Mouse (Mus musculus) 3134 (cell line): ENCODE results near the gene Tmf1.
A peak's percentile ranks its signal among the peaks of the same experiment; 100 is the strongest.

Experiments used
- DNase-seq: peaks from one replicate; pipeline ENCODE4 v3.0.0-alpha.2; 2011; ENCODE audit warnings: low spot score; ENCODE audit not compliant: insufficient read length; ENCODE audit errors: extremely low read depth

Gene Tmf1

GRCm38 (mm10) chr6:97204252-97204869 is 25.4 kb upstream of the Tmf1 start:
- peak; percentile 16 for DNase-seq

DNA sequence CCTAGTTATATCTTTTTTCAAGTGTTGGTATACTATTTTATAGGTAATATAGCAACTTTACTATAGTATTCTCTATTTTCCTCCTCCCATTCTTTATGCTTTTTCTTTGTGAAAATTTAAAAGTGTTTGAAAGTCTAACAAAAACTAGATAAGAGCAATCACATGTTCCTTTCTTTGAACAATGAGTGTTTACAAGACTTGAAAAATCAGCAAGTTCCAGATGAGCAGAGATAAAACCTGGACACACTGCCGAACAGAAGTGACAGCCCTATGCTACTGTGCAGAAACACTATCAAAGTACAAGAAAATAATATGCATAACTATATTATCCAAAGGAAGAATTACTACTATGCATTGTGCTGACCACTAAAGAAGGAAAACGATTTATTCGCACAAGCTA is 23.6 kb upstream of the Tmf1 start:
- DNase-seq = no peak

GRCm38 (mm10) chr6:97200437-97200836 is 21.5 kb upstream of the Tmf1 start:
- no peak for DNase-seq

DNA sequence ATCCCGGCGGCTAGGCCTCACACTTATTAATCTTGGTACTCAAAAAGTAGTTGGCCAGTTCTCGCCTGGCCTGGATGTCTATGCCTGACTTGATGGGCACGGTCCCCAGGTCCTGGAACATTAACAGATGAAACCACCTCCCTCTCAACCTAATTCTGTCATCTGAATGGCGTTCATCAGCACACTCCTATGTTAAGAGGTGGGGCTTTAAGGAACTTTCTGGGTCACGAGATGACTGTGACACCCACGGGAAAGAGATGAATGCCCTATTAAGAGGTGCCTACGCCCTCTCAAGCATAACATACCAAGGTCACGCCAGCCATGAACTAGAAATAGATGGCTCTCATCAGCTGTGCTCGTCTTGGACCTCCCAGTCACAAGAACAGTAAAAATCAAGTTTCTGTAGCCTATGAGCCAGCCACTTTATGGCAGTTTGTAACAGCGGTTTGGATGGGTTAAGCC is 476 bp upstream of the Tmf1 start:
- DNase-seq = no peak

GRCm38 (mm10) chr6:97175716-97176115 is 3.2 kb downstream of the Tmf1 start:
- DNase-seq = no peak

DNA sequence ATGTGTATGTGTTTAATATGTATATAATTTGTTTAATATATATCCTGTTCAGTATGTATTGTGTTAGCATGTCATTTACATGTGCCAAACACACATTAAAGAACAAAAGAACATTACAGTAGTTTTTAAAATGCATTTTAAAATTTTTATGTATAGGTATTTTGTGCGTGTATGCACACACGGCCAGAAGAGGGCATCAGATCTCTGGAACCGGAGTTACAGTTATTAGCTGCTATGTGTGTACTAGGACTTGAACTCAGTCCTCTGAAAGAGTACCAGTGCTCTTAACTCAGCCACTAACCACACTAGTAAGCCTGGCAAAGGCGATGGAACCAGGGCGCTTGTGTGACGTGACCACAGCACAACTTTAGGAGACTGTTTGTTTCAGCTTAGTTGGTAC is 28.8 kb downstream of the Tmf1 start:
- no peak for DNase-seq

- no peak for DNase-seq
Observed at GRCm38 (mm10) chr6:97149721-97150120, 29.2 kb downstream of the Tmf1 start.

GRCm38 (mm10) chr6:97148383-97149251 is 30.3 kb downstream of the Tmf1 start, which contains the start of gene Eogt:
Gene Eogt (minus strand): TSS chr6:97149182.
- peak; percentile 90 for DNase-seq

- DNase-seq = peak; percentile 36
Observed at GRCm38 (mm10) chr6:97147755-97148382, 31.1 kb downstream of the Tmf1 start.

DNA sequence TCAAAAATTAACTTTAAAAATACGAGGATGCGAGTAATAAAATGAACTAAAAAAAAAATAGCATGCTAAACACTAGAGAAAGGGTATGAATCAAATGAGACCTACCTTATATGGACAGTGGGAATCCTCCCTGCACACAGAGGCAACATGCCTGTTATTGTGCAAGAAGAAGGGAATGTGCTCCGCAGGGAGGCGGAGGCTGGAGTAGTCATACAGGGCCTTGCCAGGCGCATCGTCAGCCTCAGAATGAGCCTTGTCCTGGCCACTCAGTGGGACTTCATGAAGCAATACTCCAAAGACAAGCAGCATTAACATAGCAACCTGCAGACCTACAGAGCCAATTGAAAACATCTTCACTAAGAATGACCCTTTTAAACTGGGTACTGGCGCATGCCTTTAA is 33.8 kb downstream of the Tmf1 start:
- no peak for DNase-seq

GRCm38 (mm10) chr6:97144359-97144758 is 34.6 kb downstream of the Tmf1 start:
- DNase-seq = no peak

GRCm38 (mm10) chr6:97142611-97143010 is 36.3 kb downstream of the Tmf1 start:
- no peak for DNase-seq

DNA sequence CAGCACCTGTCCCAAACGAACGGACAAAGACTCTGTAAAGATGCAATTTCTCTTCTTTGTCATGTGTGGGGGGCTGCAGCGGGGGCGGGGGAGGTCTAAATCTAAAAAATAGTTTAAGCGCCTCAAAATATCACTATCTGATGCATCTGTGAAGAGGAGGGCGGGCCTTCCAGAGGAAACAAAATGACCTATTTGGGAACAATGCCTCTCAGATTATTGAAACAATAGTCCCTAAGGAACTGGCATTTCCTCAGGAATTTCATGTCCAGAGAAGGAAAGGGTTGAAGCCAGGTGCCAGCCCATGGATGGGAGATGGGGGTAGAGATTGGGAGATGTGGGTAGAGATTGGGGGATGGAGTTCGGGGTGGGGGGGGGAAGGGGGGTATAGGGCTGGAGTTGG is 37.1 kb downstream of the Tmf1 start:
- no peak for DNase-seq

DNA sequence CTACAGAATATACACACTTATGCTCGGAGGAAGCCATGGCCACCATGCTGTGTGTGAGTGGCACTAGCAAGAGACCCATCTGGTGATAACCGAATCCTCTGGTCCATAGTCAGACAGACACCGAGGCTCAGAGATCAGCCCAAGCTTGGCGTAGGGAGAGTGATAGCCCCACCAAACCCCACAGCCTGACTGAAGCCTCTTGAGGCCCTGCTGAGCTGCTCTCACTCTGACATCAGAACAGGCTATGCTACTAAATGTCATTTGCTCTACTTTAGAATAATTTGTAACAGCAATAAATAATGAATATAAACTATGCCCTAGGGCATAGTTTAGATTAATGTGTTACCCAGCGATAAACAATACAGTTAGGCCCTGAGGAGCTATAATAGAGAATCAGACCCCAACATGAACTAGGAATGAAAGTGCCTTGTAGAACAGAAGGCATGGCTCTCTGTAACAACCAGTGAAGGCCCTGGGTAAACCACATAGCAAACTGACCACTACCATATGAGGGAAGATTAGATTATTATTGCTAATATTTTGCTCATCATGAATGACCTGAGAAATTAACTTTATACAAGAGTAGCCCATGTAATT is 46.1 kb downstream of the Tmf1 start:
- no peak for DNase-seq

- no peak for DNase-seq
Observed at GRCm38 (mm10) chr6:97131808-97132207, 47.1 kb downstream of the Tmf1 start.

GRCm38 (mm10) chr6:97130979-97131378 is 47.9 kb downstream of the Tmf1 start:
- DNase-seq = no peak

GRCm38 (mm10) chr6:97124336-97125010 is 54.4 kb downstream of the Tmf1 start:
- no peak for DNase-seq

DNA sequence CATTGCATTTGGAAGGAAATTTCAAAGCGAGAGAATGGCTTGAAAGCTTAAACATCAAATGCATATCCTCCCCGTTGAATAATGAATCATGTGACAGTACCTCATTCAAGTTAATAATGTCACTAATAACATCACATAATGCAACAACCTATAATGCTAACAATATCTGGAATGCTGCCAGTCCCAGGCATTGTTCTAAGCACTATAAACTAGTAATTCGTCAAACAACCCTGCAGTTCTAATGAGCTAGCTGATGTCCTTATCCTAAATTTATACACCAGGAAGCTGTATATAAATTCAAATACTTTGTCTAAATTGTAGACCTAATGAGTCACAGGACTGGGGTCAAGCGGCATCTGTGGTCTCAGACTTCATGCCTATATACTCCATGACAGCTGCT is 58.0 kb downstream of the Tmf1 start:
- no peak for DNase-seq

- DNase-seq = no peak
Observed at GRCm38 (mm10) chr6:97118327-97118726, 60.6 kb downstream of the Tmf1 start.

- no peak for DNase-seq
Observed at GRCm38 (mm10) chr6:97116896-97117295, 62.0 kb downstream of the Tmf1 start.

DNA sequence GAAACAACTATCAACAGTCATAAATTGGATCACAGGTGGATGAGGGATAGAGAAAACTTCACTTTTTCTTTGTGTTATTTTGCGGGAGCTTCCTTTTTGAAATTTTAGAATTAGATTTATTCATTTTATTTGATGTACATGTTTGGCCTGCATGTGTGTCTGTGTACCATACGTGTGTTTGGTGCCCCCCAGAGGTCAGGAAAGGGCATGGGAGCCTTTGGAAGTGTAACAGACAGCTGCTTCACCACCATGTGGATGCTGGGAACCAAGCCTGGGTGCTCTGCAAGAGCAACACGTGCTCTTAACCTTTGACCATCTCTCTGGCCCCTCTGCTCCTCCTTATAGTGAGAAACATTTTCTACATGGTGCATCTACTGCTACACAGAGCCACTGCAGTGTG is 64.1 kb downstream of the Tmf1 start:
- DNase-seq = no peak
